Mouse (Mus musculus): ENCODE data around the gene Cfap97d1. TPM values are rescaled to one million over a fixed set of nuclear protein-coding genes. Genes with fewer than 3 reads are reported as not detected.

Cfap97d1 gene
- not detected in 2 replicates for polyA plus RNA-seq (2015; fragmentation: Nextera tagmentation; extraction: Ambion mirVana)

DNA sequence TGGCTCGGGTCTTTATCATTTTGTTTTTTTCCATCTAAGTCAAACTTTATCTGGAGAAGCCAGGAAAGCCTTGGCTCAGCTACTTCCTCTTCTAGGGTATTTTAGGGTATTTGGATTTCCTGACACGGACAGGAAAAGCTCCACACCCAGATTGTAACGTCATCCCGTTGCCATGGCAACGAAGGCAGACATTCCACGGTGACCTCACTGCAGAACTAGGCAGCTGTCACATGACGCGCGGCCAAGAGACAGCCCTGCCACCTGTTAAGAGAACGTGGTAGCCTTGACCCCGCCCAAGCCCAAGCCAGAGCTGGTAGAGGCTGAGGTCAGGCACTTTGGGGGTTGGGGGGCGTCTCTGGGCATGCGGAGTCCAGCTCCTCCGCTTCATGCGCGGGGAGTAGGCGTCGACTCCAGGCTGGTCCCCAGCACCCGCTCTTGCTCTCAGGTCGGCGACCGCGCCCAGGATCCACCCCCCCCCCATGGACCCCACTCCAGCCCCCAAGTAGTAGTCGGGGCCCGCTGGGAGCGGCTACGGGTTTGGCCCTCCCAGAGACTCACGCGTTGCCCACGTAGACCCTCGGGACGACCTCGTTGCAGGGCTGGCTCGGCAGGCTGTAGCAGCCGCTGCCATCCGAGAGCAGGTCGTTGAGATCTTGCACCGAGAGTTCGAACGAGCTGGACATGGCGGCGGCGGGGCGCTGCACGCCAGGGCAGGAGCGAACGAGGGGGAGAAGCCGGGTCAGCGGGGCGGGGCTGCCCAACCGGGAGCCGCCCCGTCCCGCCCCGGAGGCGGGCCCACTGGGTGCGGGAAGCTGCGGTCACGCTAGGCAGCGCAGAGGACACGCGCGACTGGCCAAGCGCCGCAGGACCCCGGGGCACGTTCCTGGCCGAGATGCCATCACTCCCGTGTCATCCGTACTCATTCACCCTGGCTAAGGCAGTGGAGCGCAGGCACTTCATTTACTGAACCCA lies at the start of gene Cfap97d1:
Gene Cfap97d1, plus strand, starts transcription at position 226 of the 972 bp plus-strand sequence.
- peak; percentile 87 for ATAC-seq (replicated peaks; ENCODE audit: insufficient number of reproducible peaks, insufficient read depth, low FRiP score, low read depth)
- under 1% methylated on average over 71 of the region's 71 CpGs for WGBS
- Histone ChIP-seq H3K9ac (peak within 1 kb of the TSS; percentile 73), H3K27me3 (no peaks in the 10 kb centered on the region), H3K4me1 (replicated peaks) (peaks cover 34% of the 10 kb centered on the region), H3K4me2 (peak within 1 kb of the TSS; percentile 88), H3K4me3 (peak within 1 kb of the TSS; percentile 61), H3K9me3 (replicated peaks) (no peaks in the 10 kb centered on the region), H3K27ac (peak within 1 kb of the TSS; percentile 93), H3K36me3 (peaks cover 14% of the 10 kb centered on the region; the same call in 1 of the 2 replicates)

DNA sequence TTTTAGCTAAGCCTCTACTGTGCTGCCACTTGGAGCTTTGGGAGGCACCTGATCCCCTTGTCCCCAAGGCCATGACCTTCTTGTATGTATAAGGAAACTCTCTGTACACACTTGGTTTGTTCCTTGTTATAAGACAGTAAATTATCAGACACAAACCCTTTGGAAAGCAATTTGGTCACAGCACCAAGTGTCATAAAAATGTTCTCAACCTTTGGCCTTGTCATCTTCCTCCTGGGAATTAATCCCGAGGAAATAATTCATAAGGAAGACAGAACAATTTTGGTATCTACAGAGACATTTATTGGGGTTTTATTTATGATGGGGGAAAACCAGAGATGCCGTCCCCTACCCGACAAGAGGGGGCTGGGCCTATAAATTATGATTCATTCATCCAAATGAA lies 48.3 kb upstream of the Cfap97d1 start:
- peaks cover 25% of the 10 kb centered on the region for H3K4me1 ChIP-seq (replicated peaks)
- peaks cover 11% of the 10 kb centered on the region; the same call in 1 of the 2 replicates for H3K27me3 ChIP-seq
- ATAC-seq (replicated peaks; ENCODE audit: insufficient number of reproducible peaks, insufficient read depth, low FRiP score, low read depth), result no peak
- H3K27ac ChIP-seq, result no peak overlapping the region
- H3K9me3 ChIP-seq (replicated peaks), result no peaks in the 10 kb centered on the region
- H3K9ac ChIP-seq, result no peak overlapping the region
- no peaks in the 10 kb centered on the region for H3K36me3 ChIP-seq
- H3K4me3 ChIP-seq, result no peak overlapping the region
- H3K4me2 ChIP-seq, result no peak overlapping the region
- 75% methylated on average over 3 of the region's 3 CpGs for WGBS

DNA sequence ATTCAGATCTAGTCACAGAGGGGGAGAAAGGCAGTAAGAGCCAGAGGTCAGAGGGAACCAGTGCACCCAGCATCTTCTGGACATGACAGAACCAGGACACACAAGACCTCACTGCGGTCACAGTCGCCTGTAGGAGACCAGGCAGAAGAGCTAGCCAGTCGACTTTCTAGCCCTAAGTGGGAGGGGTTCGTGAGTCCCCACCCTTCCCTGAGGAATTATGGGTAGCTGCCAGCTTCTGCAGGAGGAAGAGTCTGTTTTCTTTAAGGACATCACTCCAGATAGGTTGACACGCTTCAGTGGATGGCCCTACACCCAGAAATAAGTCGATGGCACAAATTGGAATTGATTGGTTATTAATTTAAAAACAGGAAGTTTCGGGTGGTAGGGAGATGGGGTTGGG lies 47.7 kb upstream of the Cfap97d1 start:
- no peak for ATAC-seq (replicated peaks; ENCODE audit: insufficient number of reproducible peaks, insufficient read depth, low FRiP score, low read depth)
- Histone ChIP-seq H3K4me2 (no peak overlapping the region; the same call in 1 of the 2 replicates), H3K4me3 (no peak overlapping the region; the same call in 1 of the 2 replicates), H3K36me3 (no peaks in the 10 kb centered on the region), H3K4me1 (replicated peaks) (peaks cover 25% of the 10 kb centered on the region), H3K27ac (no peak overlapping the region), H3K9ac (no peak overlapping the region), H3K27me3 (peaks cover 11% of the 10 kb centered on the region; the same call in 1 of the 2 replicates), H3K9me3 (replicated peaks) (no peaks in the 10 kb centered on the region)
- 48% methylated on average over 7 of the region's 7 CpGs for WGBS

DNA sequence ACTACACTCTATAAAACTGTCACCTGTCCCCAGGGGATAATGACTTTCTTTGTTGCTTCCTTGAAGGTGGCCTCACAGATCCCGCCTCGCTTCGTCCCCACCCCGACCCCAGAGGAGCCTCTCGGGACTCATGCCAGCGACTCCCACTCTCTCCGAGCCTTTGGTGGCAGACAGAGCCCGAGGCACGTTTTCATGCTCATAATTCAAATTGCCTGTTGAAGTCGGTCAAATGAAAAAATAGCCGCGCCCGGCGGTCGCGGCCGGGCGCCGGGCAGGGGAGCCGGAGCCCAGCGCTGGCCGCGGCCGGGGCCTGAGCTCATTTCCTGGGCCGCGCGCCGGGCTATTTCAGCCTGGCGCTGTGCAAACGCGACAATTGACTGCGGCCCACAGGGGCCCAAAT lies 47.0 kb upstream of the Cfap97d1 start:
- H3K36me3 ChIP-seq, result no peaks in the 10 kb centered on the region
- H3K27me3 ChIP-seq, result peaks cover 11% of the 10 kb centered on the region; the same call in 1 of the 2 replicates
- H3K9me3 ChIP-seq (replicated peaks), result no peaks in the 10 kb centered on the region
- peak overlapping the region; percentile 43; the same call in 1 of the 2 replicates for H3K27ac ChIP-seq
- peak overlapping the region; percentile 79 for H3K4me2 ChIP-seq
- H3K4me3 ChIP-seq, result peak overlapping the region; percentile 49
- peak; percentile 35; the same call in 1 of the 2 replicates for ATAC-seq (replicated peaks; ENCODE audit: insufficient number of reproducible peaks, insufficient read depth, low FRiP score, low read depth)
- H3K9ac ChIP-seq, result peak overlapping the region; percentile 53
- 1% methylated on average over 32 of the region's 32 CpGs for WGBS
- H3K4me1 ChIP-seq (replicated peaks), result peaks cover 22% of the 10 kb centered on the region

DNA sequence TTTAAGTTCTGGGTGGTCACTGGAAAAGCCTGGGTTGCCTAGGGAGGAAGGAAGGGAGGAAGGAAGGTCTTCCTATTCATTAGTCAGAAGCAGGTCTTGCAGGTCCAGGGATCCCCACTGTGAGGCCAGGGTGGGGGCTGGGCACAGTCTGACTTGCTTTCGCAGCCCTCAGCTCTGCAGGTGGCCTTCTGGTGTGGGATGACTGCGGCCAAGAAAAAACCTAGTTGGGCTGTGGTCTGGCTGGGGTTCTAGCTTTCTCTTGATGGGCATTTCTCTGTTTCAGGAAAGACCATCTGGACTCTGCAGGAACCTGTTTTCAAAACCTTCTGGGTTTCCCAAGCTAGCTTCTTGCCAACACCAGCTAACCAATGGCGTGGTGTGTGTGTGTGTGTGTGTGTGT lies 41.0 kb upstream of the Cfap97d1 start:
- Histone ChIP-seq H3K27me3 (peaks cover 9% of the 10 kb centered on the region; the same call in 1 of the 2 replicates), H3K36me3 (no peaks in the 10 kb centered on the region), H3K9ac (no peak overlapping the region), H3K27ac (no peak overlapping the region), H3K4me3 (no peak overlapping the region), H3K4me2 (no peak overlapping the region), H3K4me1 (replicated peaks) (0 out of 2 replicates have a peak, but pooled peaks cover 6% of the 10 kb centered on the region), H3K9me3 (replicated peaks) (no peaks in the 10 kb centered on the region)
- ATAC-seq (replicated peaks; ENCODE audit: insufficient number of reproducible peaks, insufficient read depth, low FRiP score, low read depth), result no peak
- 43% methylated on average over 3 of the region's 3 CpGs for WGBS

DNA sequence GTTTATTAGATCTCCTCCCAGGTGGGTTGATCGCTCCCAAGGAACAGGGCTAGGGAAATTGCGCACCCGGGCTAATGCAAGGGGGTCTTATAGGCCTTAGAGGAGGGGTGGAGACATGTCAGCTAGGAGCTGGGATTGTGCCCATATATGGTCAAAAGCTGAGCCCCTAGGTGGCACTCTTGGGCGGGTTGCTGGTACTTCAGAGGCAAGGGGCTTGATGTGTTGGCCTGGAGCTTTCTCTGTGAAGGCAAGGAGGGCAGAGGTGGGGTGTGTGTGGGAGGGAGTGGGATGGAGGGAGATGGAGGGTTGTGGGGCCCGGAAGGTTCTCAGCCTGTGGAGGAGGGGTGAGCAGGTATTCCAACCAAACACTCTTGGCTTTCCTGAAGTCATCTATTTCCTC lies 37.6 kb upstream of the Cfap97d1 start:
- no peak overlapping the region for H3K27ac ChIP-seq
- ATAC-seq (replicated peaks; ENCODE audit: insufficient number of reproducible peaks, insufficient read depth, low FRiP score, low read depth), result no peak
- no peaks in the 10 kb centered on the region for H3K27me3 ChIP-seq
- no peaks in the 10 kb centered on the region for H3K9me3 ChIP-seq (replicated peaks)
- WGBS, result 45% methylated on average over 5 of the region's 5 CpGs
- no peak overlapping the region for H3K4me3 ChIP-seq
- no peak overlapping the region for H3K4me2 ChIP-seq
- H3K36me3 ChIP-seq, result no peaks in the 10 kb centered on the region
- 0 out of 2 replicates have a peak, but pooled peaks cover 6% of the 10 kb centered on the region for H3K4me1 ChIP-seq (replicated peaks)
- no peak overlapping the region for H3K9ac ChIP-seq

DNA sequence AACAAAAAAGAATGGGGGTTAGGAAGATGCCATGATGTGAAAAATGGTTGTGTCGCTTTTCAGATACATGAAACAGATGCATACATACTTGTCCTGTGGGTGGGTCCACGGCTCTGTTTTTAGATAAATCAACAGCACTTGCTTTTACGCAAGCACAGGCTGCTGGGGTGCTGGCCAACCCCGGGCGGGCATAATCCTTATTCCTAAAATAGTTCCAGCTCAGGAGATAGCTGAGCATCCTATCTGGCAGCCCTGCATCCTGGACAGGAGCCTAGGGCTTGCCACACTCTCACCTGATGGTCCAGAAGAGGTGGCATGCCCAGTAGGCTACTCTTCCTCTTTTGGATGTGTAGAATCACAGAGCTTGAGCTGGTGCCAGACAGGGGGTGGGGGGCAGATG lies 34.1 kb upstream of the Cfap97d1 start:
- H3K4me3 ChIP-seq, result no peak overlapping the region
- H3K4me1 ChIP-seq (replicated peaks), result peaks cover 17% of the 10 kb centered on the region
- H3K36me3 ChIP-seq, result no peaks in the 10 kb centered on the region
- ATAC-seq (replicated peaks; ENCODE audit: insufficient number of reproducible peaks, insufficient read depth, low FRiP score, low read depth), result no peak
- no peaks in the 10 kb centered on the region for H3K9me3 ChIP-seq (replicated peaks)
- WGBS, result 43% methylated on average over 5 of the region's 5 CpGs
- H3K27me3 ChIP-seq, result no peaks in the 10 kb centered on the region
- H3K9ac ChIP-seq, result no peak overlapping the region
- H3K4me2 ChIP-seq, result no peak overlapping the region
- H3K27ac ChIP-seq, result no peak overlapping the region

DNA sequence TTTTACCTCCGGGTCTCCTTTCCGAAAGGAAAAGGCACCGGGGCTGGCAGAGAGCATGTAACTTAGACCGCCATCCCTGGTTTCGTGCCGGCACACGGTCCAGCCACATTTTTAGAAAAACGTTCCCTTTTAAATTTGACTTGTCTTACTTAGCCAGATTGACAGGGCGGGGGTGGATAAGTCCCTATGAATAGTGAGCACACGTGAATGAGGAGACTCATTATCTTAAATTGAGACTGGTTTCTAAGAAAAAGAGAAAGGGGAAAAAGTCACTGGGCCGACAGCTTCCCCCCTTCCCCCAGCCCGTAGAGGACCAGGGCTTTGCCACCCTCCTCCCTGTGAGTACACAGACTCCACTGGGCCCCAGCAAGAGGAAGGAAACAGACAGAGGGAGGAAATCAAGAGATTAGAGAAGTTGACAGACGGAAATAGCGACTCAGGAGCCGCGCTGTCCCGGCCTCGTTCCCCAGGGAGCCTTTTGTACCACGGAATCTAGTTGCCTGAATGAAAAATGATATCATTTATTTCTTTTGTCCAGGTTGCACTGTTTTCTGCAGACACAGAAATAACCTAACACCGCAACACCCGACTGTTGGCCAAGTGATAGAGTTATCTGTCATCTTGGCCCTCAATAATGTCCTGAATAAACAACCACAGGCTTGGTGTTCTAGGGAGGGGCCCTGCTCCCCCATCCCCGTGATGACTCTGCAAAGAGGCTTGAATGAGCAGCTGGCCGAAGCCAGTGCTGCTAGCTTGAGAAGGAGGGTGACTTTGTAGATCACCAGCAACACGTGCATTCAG lies 31.3 kb upstream of the Cfap97d1 start:
- H3K9me3 ChIP-seq (replicated peaks), result no peaks in the 10 kb centered on the region
- peaks cover 14% of the 10 kb centered on the region for H3K4me1 ChIP-seq (replicated peaks)
- peaks cover 4% of the 10 kb centered on the region for H3K27me3 ChIP-seq
- no peak overlapping the region for H3K9ac ChIP-seq
- WGBS, result 17% methylated on average over 24 of the region's 24 CpGs
- peak overlapping the region; percentile 75 for H3K27ac ChIP-seq
- no peaks in the 10 kb centered on the region for H3K36me3 ChIP-seq
- H3K4me3 ChIP-seq, result no peak overlapping the region
- peak overlapping the region; percentile 12 for H3K4me2 ChIP-seq
- peak; percentile 86 for ATAC-seq (replicated peaks; ENCODE audit: insufficient number of reproducible peaks, insufficient read depth, low FRiP score, low read depth)

DNA sequence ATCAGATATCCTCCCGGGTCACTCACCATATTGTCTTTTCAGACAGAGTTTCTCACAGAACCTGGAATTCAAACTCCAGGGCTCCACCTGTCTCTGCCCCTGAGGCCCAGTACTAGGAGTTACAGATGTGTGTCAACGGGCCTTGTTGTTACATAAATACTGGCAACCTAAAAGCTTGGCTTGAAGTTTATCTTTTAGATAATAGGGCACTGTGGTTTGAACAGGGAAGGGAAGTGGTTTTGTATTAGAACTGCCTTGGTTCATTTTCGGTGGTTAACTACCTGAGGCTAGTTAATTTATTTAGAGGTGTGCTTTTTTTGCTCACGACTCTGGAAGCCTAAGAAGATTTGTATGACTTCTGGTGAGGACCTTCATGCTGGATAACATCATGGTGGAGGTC lies 30.6 kb upstream of the Cfap97d1 start:
- Histone ChIP-seq H3K4me1 (replicated peaks) (peaks cover 14% of the 10 kb centered on the region), H3K4me3 (no peak overlapping the region), H3K4me2 (peak overlapping the region; percentile 12), H3K27ac (peak overlapping the region; percentile 75), H3K36me3 (no peaks in the 10 kb centered on the region), H3K9me3 (replicated peaks) (no peaks in the 10 kb centered on the region), H3K9ac (no peak overlapping the region), H3K27me3 (peaks cover 9% of the 10 kb centered on the region)
- 26% methylated on average over 4 of the region's 4 CpGs for WGBS
- ATAC-seq (replicated peaks; ENCODE audit: insufficient number of reproducible peaks, insufficient read depth, low FRiP score, low read depth), result no peak

DNA sequence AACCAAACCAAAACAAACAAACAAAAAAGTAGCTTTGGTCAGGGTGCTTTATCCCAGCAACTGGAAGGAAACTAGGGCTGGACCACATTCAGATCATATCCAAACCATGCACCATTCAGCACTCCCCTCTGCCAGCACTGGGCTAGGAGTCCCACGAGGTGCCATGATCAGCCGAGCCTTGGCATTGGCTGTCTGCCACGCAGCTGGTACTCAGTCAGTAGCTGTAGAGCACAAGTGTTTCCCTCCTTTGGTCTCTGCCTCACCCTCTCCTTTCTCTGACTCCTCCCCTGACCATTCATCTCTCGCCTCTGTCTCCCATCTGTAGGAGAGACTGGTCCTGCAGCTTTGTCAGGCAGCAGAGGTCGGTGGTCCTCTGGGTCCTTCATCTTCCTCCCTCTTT lies 26.6 kb upstream of the Cfap97d1 start:
- Histone ChIP-seq H3K36me3 (no peaks in the 10 kb centered on the region), H3K27me3 (peaks cover 41% of the 10 kb centered on the region), H3K4me3 (no peak overlapping the region), H3K4me2 (no peak overlapping the region), H3K27ac (no peak overlapping the region), H3K9ac (no peak overlapping the region), H3K9me3 (replicated peaks) (no peaks in the 10 kb centered on the region), H3K4me1 (replicated peaks) (peaks cover 14% of the 10 kb centered on the region)
- no peak for ATAC-seq (replicated peaks; ENCODE audit: insufficient number of reproducible peaks, insufficient read depth, low FRiP score, low read depth)
- WGBS, result 60% methylated on average over 5 of the region's 5 CpGs

DNA sequence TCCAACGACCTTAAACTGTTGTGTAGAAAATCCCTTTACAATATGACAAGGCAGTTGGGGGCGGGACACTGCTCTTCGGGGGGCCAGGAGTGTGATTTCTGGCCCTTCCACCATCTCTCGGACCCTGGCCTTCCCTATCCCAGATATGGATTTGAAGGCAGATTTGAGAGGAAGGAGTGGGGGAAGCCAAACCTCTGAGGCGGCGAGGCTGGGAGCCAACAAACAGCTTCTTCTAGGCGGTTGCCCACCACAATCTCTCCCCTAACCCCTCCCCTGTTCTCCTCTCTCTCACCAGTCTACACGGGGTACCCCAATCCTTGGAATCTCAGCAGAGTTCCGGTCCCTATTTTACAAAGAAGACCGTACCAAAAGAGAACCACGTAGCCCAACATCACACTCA lies 21.0 kb upstream of the Cfap97d1 start:
- Histone ChIP-seq H3K4me1 (replicated peaks) (peaks cover 29% of the 10 kb centered on the region), H3K27ac (0 out of 2 replicates have a peak overlapping the region, but pooled peaks have one; percentile 54), H3K9ac (peak overlapping the region; percentile 61; the same call in 1 of the 2 replicates), H3K4me2 (peak overlapping the region; percentile 95), H3K9me3 (replicated peaks) (no peaks in the 10 kb centered on the region), H3K27me3 (peaks cover 78% of the 10 kb centered on the region), H3K4me3 (peak overlapping the region; percentile 61), H3K36me3 (no peaks in the 10 kb centered on the region)
- 5% methylated on average over 11 of the region's 11 CpGs for WGBS
- ATAC-seq (replicated peaks; ENCODE audit: insufficient number of reproducible peaks, insufficient read depth, low FRiP score, low read depth), result no peak

Measured in heart, embryonic 15.5 days (tissue).